Mouse (Mus musculus) brain, embryonic 14.5 days (tissue): ENCODE data around the gene 1110008P14Rik.

Source experiments
- CTCF ChIP-seq: fragments of 200-500 bp; IDR thresholded peaks from 2 replicates; pipeline ENCODE4 v1.5.1; 2012; ENCODE audit warnings: inconsistent platforms, mild to moderate bottlenecking, moderate library complexity, borderline replicate concordance; ENCODE audit not compliant: insufficient read depth, insufficient read length; ENCODE audit errors: extremely low read depth
- POLR2A ChIP-seq: fragments of 200-500 bp; IDR thresholded peaks from 2 replicates; pipeline ENCODE4 v1.6.1; 2012; ENCODE audit warnings: mild to moderate bottlenecking, inconsistent platforms, borderline replicate concordance; ENCODE audit not compliant: poor library complexity, insufficient read depth, insufficient read length, severe bottlenecking; ENCODE audit errors: extremely low read depth

GRCm38 (mm10) chr2:32413936-32414335 is 32.2 kb upstream of the 1110008P14Rik start:
- TF ChIP-seq POLR2A, result no peak
- TF ChIP-seq CTCF, result no peak
